Mouse (Mus musculus): Measurements from ENCODE around the gene Hnrnpk. TPM values are rescaled to one million over a fixed set of nuclear protein-coding genes. Genes with fewer than 3 reads are reported as not detected.
"Not testable (repeated sequence)": the region's sequence is repeated elsewhere in the genome, so short reads cannot be mapped to it uniquely, and the experiment has no call there.

Gene Hnrnpk
- polyA plus RNA-seq, 1 experiment from 2014 or later = 1,359 TPM

- no peak for ATAC-seq (replicated peaks)
- no peaks in the 10 kb centered on the region for H3K4me1 ChIP-seq
- no peak overlapping the region for H3K4me2 ChIP-seq
- H3K4me3 ChIP-seq = no peak overlapping the region
- H3K27me3 ChIP-seq (replicated peaks) = no peaks in the 10 kb centered on the region
- WGBS = 83% methylated on average over 6 of the region's 6 CpGs
- no peak overlapping the region for H3K9ac ChIP-seq
- H3K9me3 ChIP-seq = no peaks in the 10 kb centered on the region
- H3K36me3 ChIP-seq (replicated peaks) = no peaks in the 10 kb centered on the region
- H3K27ac ChIP-seq = no peak overlapping the region
Observed at GRCm38 (mm10) chr13:58415374-58415773, 12.2 kb upstream of the Hnrnpk start.

- Histone ChIP-seq H3K9me3 (no peaks in the 10 kb centered on the region), H3K27ac (no peak overlapping the region), H3K36me3 (replicated peaks) (no peaks in the 10 kb centered on the region), H3K9ac (no peak overlapping the region), H3K4me3 (no peak overlapping the region), H3K4me1 (no peaks in the 10 kb centered on the region), H3K4me2 (no peak overlapping the region), H3K27me3 (replicated peaks) (no peaks in the 10 kb centered on the region)
- 92% methylated on average over 4 of the region's 4 CpGs for WGBS
- ATAC-seq (replicated peaks) = no peak
Observed at GRCm38 (mm10) chr13:58411073-58411472, 7.9 kb upstream of the Hnrnpk start.

GRCm38 (mm10) chr13:58402744-58403110, 416 bp downstream of the Hnrnpk start:
- H3K27me3 ChIP-seq (replicated peaks) = no peaks in the 10 kb centered on the region
- H3K27ac ChIP-seq = peak overlapping the region; percentile 100
- H3K4me3 ChIP-seq = peak overlapping the region; percentile 100
- peaks cover under 1% of the 10 kb centered on the region; the same call in 1 of the 2 replicates for H3K36me3 ChIP-seq (replicated peaks)
- H3K9me3 ChIP-seq = no peaks in the 10 kb centered on the region
- peak overlapping the region; percentile 53 for H3K4me2 ChIP-seq
- H3K9ac ChIP-seq = peak overlapping the region; percentile 99
- WGBS = under 1% methylated on average over 45 of the region's 48 CpGs
- ATAC-seq (replicated peaks) = no peak
- peaks cover 7% of the 10 kb centered on the region for H3K4me1 ChIP-seq

GRCm38 (mm10) chr13:58402003-58402743, 970 bp downstream of the Hnrnpk start, which contains the start of gene Rmi1:
Rmi1 (plus strand) TSS chr13:58402248.
- Histone ChIP-seq H3K27ac (peak within 1 kb of the TSS; percentile 100), H3K27me3 (replicated peaks) (no peaks in the 10 kb centered on the region), H3K36me3 (replicated peaks) (peaks cover 6% of the 10 kb centered on the region), H3K4me3 (peak within 1 kb of the TSS; percentile 100), H3K9ac (peak within 1 kb of the TSS; percentile 99), H3K4me2 (peak within 1 kb of the TSS; percentile 86), H3K9me3 (no peaks in the 10 kb centered on the region), H3K4me1 (peaks cover 7% of the 10 kb centered on the region)
- peak; percentile 97 for ATAC-seq (replicated peaks)
- WGBS = under 1% methylated on average over 90 of the region's 91 CpGs

- WGBS = under 1% methylated on average over 92 of the region's 100 CpGs
- H3K27me3 ChIP-seq (replicated peaks) = no peaks in the 10 kb centered on the region
- H3K4me1 ChIP-seq = peaks cover 7% of the 10 kb centered on the region
- H3K4me2 ChIP-seq = peak overlapping the region; percentile 86
- H3K4me3 ChIP-seq = peak overlapping the region; percentile 100
- peak; percentile 53 for ATAC-seq (replicated peaks)
- H3K27ac ChIP-seq = peak overlapping the region; percentile 100
- H3K9me3 ChIP-seq = no peaks in the 10 kb centered on the region
- H3K36me3 ChIP-seq (replicated peaks) = peaks cover 10% of the 10 kb centered on the region
- peak overlapping the region; percentile 99 for H3K9ac ChIP-seq
Observed at GRCm38 (mm10) chr13:58401135-58402002, 1.8 kb downstream of the Hnrnpk start.

GRCm38 (mm10) chr13:58400576-58400975, 2.6 kb downstream of the Hnrnpk start:
- Histone ChIP-seq H3K4me3 (peak overlapping the region; percentile 100), H3K4me1 (peaks cover 7% of the 10 kb centered on the region), H3K9me3 (no peaks in the 10 kb centered on the region), H3K4me2 (peak overlapping the region; percentile 86), H3K27ac (no peak overlapping the region), H3K9ac (peak overlapping the region; percentile 99), H3K36me3 (replicated peaks) (peaks cover 17% of the 10 kb centered on the region), H3K27me3 (replicated peaks) (no peaks in the 10 kb centered on the region)
- WGBS = 1% methylated on average over 11 of the region's 11 CpGs
- ATAC-seq (replicated peaks) = no peak

GRCm38 (mm10) chr13:58397651-58398050, 5.5 kb downstream of the Hnrnpk start:
- H3K36me3 ChIP-seq (replicated peaks) = peaks cover 42% of the 10 kb centered on the region
- H3K9me3 ChIP-seq = no peaks in the 10 kb centered on the region
- H3K4me3 ChIP-seq = no peak overlapping the region
- no peak for ATAC-seq (replicated peaks)
- WGBS = 87% methylated on average over 13 of the region's 13 CpGs
- no peaks in the 10 kb centered on the region for H3K27me3 ChIP-seq (replicated peaks)
- peaks cover 7% of the 10 kb centered on the region for H3K4me1 ChIP-seq
- H3K4me2 ChIP-seq = no peak overlapping the region
- no peak overlapping the region for H3K27ac ChIP-seq
- H3K9ac ChIP-seq = no peak overlapping the region

- WGBS = 84% methylated on average over 11 of the region's 11 CpGs
- H3K27me3 ChIP-seq (replicated peaks); H3K4me3 ChIP-seq; H3K4me2 ChIP-seq; H3K27ac ChIP-seq; ATAC-seq (replicated peaks); H3K9me3 ChIP-seq; H3K4me1 ChIP-seq; H3K9ac ChIP-seq: not testable (repeated sequence)
- peaks cover 52% of the 10 kb centered on the region for H3K36me3 ChIP-seq (replicated peaks)
Observed at GRCm38 (mm10) chr13:58394392-58394791, 8.8 kb downstream of the Hnrnpk start.

- Histone ChIP-seq H3K9ac (no peak overlapping the region), H3K4me2 (no peak overlapping the region), H3K27ac (no peak overlapping the region), H3K36me3 (replicated peaks) (peaks cover 23% of the 10 kb centered on the region), H3K4me1 (peaks cover 9% of the 10 kb centered on the region), H3K4me3 (no peak overlapping the region), H3K27me3 (replicated peaks) (no peaks in the 10 kb centered on the region), H3K9me3 (no peaks in the 10 kb centered on the region)
- WGBS = 84% methylated on average over 2 of the region's 2 CpGs
- ATAC-seq (replicated peaks) = no peak
Observed at GRCm38 (mm10) chr13:58389324-58389951, 13.7 kb downstream of the Hnrnpk start.

GRCm38 (mm10) chr13:58388379-58388778, 14.8 kb downstream of the Hnrnpk start:
- Histone ChIP-seq H3K9ac (no peak overlapping the region), H3K4me3 (no peak overlapping the region), H3K36me3 (replicated peaks) (peaks cover 15% of the 10 kb centered on the region), H3K4me1 (peaks cover 15% of the 10 kb centered on the region), H3K9me3 (no peaks in the 10 kb centered on the region), H3K4me2 (no peak overlapping the region), H3K27ac (no peak overlapping the region), H3K27me3 (replicated peaks) (no peaks in the 10 kb centered on the region)
- ATAC-seq (replicated peaks) = no peak
- WGBS = 50% methylated on average over 3 of the region's 3 CpGs

- Histone ChIP-seq H3K4me1 (peaks cover 15% of the 10 kb centered on the region), H3K9ac (no peak overlapping the region), H3K27ac (no peak overlapping the region), H3K9me3 (no peaks in the 10 kb centered on the region), H3K4me2 (no peak overlapping the region), H3K36me3 (replicated peaks) (peaks cover 13% of the 10 kb centered on the region), H3K27me3 (replicated peaks) (no peaks in the 10 kb centered on the region), H3K4me3 (no peak overlapping the region)
- 16% methylated on average over 7 of the region's 7 CpGs for WGBS
- no peak; the same call in 1 of the 2 replicates for ATAC-seq (replicated peaks)
Observed at GRCm38 (mm10) chr13:58387948-58388347, 15.2 kb downstream of the Hnrnpk start.

- H3K4me2 ChIP-seq = peak overlapping the region; percentile 98
- H3K27me3 ChIP-seq (replicated peaks) = no peaks in the 10 kb centered on the region
- no peaks in the 10 kb centered on the region for H3K9me3 ChIP-seq
- no peak; the same call in 1 of the 2 replicates for ATAC-seq (replicated peaks)
- no peak overlapping the region for H3K27ac ChIP-seq
- peak overlapping the region; percentile 88 for H3K4me3 ChIP-seq
- WGBS = 83% methylated on average over 7 of the region's 7 CpGs
- peaks cover 15% of the 10 kb centered on the region for H3K4me1 ChIP-seq
- no peak overlapping the region for H3K9ac ChIP-seq
- peaks cover 24% of the 10 kb centered on the region for H3K36me3 ChIP-seq (replicated peaks)
Observed at GRCm38 (mm10) chr13:58385547-58385920, 17.6 kb downstream of the Hnrnpk start.

All from midbrain, embryonic 15.5 days (tissue).